Mouse (Mus musculus) neural tube, embryonic 12.5 days (tissue): ENCODE measurements at regions not wholly inside any gene's neighbourhood (a gene's known extent, or its start where the extent isn't known, plus 50 kb on each side); places are given as distances from the start of the nearest gene placed in this dataset.

Experiments used
- ATAC-seq: fragments of 200-750 bp; cut with Nextera tagmentation; 2 replicates; pipeline ENCODE4 v1.8.0; 2017; ENCODE audit warnings: low read depth, mild to moderate bottlenecking, moderate TSS enrichment, moderate library complexity; ENCODE audit not compliant: low FRiP score
- H3K27ac ChIP-seq: fragments of 300-500 bp; sonication (generic); 2 replicates; pipeline ENCODE4 v1.5.1; 2016
- H3K27me3 ChIP-seq: fragments of 300-500 bp; sonication (generic); replicated peaks from 2 replicates; pipeline ENCODE4 v1.6.1; 2016; ENCODE audit warnings: mild to moderate bottlenecking
- H3K36me3 ChIP-seq: fragments of 300-500 bp; sonication (generic); 2 replicates; pipeline ENCODE4 v1.6.1; 2016; ENCODE audit warnings: mild to moderate bottlenecking
- H3K4me1 ChIP-seq: fragments of 300-500 bp; sonication (generic); 2 replicates; pipeline ENCODE4 v1.6.1; 2016
- H3K4me2 ChIP-seq: fragments of 300-500 bp; sonication (generic); replicated peaks from 2 replicates; pipeline ENCODE4 v1.6.1; 2016; ENCODE audit warnings: mild to moderate bottlenecking
- H3K4me3 ChIP-seq: fragments of 300-500 bp; sonication (generic); 2 replicates; pipeline ENCODE4 v1.5.1; 2016
- H3K9ac ChIP-seq: fragments of 300-500 bp; sonication (generic); 2 replicates; pipeline ENCODE4 v1.6.1; 2016; ENCODE audit warnings: mild to moderate bottlenecking
- H3K9me3 ChIP-seq: fragments of 300-500 bp; sonication (generic); 2 replicates; pipeline ENCODE4 v1.6.1; 2016; ENCODE audit warnings: mild to moderate bottlenecking
- WGBS: fragments of 180-500 bp; shearing (Covaris S2); methylation state at CpG from one replicate; pipeline ENCODE4 v1.1.7; 2016; 5-methylcytosine and 5-hydroxymethylcytosine counted together

DNA sequence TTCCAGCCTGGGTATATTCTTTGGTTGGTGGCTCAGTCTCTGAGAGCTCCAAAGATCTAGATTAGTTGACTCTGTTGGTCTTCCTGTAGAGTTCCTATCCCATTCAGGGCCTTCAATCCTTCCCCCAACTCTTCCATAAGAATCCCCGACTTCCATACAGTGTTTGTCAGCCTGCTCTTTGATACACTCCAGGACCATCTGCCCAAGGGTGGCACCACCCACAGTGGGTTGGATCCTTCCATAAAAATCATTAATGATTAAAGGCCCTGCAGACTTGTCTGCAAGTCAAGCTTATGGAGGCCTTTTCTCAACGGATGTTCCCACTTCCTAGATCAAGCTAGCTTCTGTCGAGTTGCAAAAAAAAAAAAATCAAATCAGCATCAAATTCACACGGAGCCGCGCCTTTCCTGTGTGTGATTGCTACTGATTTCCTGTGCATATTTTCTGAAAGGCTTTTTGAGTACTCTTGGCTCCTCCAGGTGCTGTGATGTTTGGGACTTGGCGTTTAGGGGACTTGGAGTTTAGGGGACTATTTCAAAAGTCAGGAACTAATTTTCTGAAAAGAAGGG is 171.3 kb upstream of the Gm9833 start:
- no peak for ATAC-seq
- Histone ChIP-seq H3K4me1 (no peaks in the 10 kb centered on the region), H3K36me3 (no peaks in the 10 kb centered on the region), H3K27me3 (no peaks in the 10 kb centered on the region), H3K9me3 (no peaks in the 10 kb centered on the region), H3K4me3 (no peak overlapping the region), H3K4me2 (no peak overlapping the region), H3K9ac (no peak overlapping the region), H3K27ac (no peak overlapping the region)
- 91% methylated on average over 7 of the region's 7 CpGs for WGBS

DNA sequence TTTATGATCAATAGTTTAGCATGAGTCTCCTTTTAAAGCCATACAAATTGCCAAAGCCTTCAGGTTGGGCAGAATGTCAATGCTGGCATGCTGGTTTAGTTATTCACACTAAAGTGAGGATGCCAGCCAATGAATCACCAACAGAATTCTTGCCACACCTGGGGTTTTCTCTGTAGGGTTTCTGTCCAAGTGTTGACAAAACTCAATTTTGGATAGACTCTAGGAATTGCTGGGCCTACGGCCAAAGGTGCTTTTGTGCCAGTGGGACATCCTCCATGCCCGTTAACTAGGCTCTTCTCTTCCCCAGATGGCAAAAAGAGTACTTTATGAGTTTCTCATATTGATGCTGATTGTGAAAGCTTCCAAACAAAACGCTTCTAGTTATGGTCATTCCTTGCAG is 167.6 kb upstream of the Gm9833 start:
- no peak overlapping the region for H3K4me2 ChIP-seq
- H3K27me3 ChIP-seq, result no peaks in the 10 kb centered on the region
- no peaks in the 10 kb centered on the region for H3K9me3 ChIP-seq
- H3K4me1 ChIP-seq, result no peaks in the 10 kb centered on the region
- ATAC-seq, result no peak
- H3K4me3 ChIP-seq, result no peak overlapping the region
- no peak overlapping the region for H3K27ac ChIP-seq
- 84% methylated on average over 3 of the region's 3 CpGs for WGBS
- no peak overlapping the region for H3K9ac ChIP-seq
- no peaks in the 10 kb centered on the region for H3K36me3 ChIP-seq

- H3K4me3 ChIP-seq, result no peak overlapping the region
- H3K4me1 ChIP-seq, result no peaks in the 10 kb centered on the region
- H3K36me3 ChIP-seq, result no peaks in the 10 kb centered on the region
- no peaks in the 10 kb centered on the region for H3K27me3 ChIP-seq
- no peak overlapping the region for H3K4me2 ChIP-seq
- ATAC-seq, result no peak
- no peak overlapping the region for H3K9ac ChIP-seq
- no peaks in the 10 kb centered on the region for H3K9me3 ChIP-seq
- H3K27ac ChIP-seq, result no peak overlapping the region
- 87% methylated on average over 1 of the region's 1 CpGs for WGBS
Measured at GRCm38 (mm10) chr3:9921730-9922129, 166.2 kb upstream of the Gm9833 start.

- Histone ChIP-seq H3K4me1 (no peaks in the 10 kb centered on the region), H3K9ac (no peak overlapping the region), H3K27me3 (no peaks in the 10 kb centered on the region), H3K4me2 (no peak overlapping the region), H3K9me3 (no peaks in the 10 kb centered on the region), H3K27ac (no peak overlapping the region), H3K4me3 (no peak overlapping the region), H3K36me3 (no peaks in the 10 kb centered on the region)
- ATAC-seq, result no peak
- WGBS, result 92% methylated on average over 10 of the region's 10 CpGs
Measured at GRCm38 (mm10) chr3:9922541-9923046, 165.3 kb upstream of the Gm9833 start.

GRCm38 (mm10) chr3:9924630-9925029 is 163.3 kb upstream of the Gm9833 start:
- WGBS, result 98% methylated on average over 1 of the region's 1 CpGs
- no peak overlapping the region for H3K9ac ChIP-seq
- ATAC-seq, result no peak
- H3K4me3 ChIP-seq, result no peak overlapping the region
- H3K36me3 ChIP-seq, result no peaks in the 10 kb centered on the region
- H3K4me1 ChIP-seq, result no peaks in the 10 kb centered on the region
- no peaks in the 10 kb centered on the region for H3K9me3 ChIP-seq
- H3K4me2 ChIP-seq, result no peak overlapping the region
- no peak overlapping the region for H3K27ac ChIP-seq
- H3K27me3 ChIP-seq, result no peaks in the 10 kb centered on the region

DNA sequence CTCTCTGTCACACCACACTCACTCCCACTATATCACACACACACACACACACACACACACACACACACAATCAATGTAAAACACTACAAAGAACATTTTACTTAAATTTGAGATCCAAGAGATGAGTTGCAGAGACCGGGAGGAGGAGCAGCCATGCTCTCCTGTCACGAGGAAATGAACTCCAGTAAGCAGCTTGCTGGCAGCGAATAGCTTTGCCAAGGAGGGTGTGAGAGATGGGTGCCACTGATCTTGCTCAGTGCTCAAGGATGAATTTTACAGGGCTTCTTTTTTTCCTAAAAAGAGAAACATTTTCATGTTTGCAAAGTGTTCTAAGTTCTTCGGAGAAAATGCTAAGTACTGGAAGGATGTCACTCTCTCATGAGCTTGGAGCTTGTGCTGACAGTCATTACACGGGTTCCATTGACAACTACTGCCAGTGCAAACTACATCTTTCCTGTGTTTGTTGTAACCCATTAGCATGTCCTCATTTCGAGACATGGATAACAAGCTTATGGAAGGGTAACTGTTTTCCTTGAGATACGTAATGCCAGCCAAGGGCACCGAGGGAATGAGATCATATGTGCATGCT is 151.0 kb upstream of the Gm9833 start:
- Histone ChIP-seq H3K27ac (no peak overlapping the region), H3K4me3 (no peak overlapping the region), H3K4me2 (no peak overlapping the region), H3K9me3 (no peaks in the 10 kb centered on the region), H3K4me1 (no peaks in the 10 kb centered on the region), H3K36me3 (no peaks in the 10 kb centered on the region), H3K27me3 (no peaks in the 10 kb centered on the region), H3K9ac (no peak overlapping the region)
- WGBS, result 80% methylated on average over 8 of the region's 8 CpGs
- no peak for ATAC-seq

- Histone ChIP-seq H3K4me1 (no peaks in the 10 kb centered on the region), H3K27me3 (no peaks in the 10 kb centered on the region), H3K4me3 (no peak overlapping the region), H3K9me3 (no peaks in the 10 kb centered on the region), H3K27ac (no peak overlapping the region), H3K9ac (no peak overlapping the region), H3K4me2 (no peak overlapping the region), H3K36me3 (no peaks in the 10 kb centered on the region)
- 53% methylated on average over 1 of the region's 1 CpGs for WGBS
- ATAC-seq, result no peak
Measured at GRCm38 (mm10) chr3:9938651-9939050, 149.3 kb upstream of the Gm9833 start.

DNA sequence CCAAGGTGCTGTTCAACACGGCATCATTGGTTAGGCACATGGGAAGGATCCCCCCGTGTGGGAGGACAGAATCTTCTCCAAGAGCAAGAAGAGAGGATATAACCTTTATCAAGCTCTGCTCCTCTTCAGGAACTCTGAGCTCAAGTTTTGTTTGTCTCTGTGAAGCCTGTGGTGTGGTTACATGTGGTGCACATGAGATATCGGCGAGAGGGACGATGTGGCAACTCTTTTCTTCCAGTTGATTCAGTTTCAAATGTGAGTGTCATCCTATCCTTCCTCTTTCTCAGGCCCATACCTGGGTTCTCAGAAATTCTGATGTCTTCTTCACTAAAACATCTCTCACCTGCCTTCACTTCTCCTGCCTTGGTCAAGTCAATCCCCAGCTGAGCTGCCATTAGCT is 145.3 kb upstream of the Gm9833 start:
- no peak for ATAC-seq
- H3K4me2 ChIP-seq, result no peak overlapping the region
- no peaks in the 10 kb centered on the region for H3K27me3 ChIP-seq
- no peaks in the 10 kb centered on the region for H3K4me1 ChIP-seq
- no peak overlapping the region for H3K4me3 ChIP-seq
- no peaks in the 10 kb centered on the region for H3K36me3 ChIP-seq
- no peak overlapping the region for H3K27ac ChIP-seq
- H3K9me3 ChIP-seq, result no peaks in the 10 kb centered on the region
- H3K9ac ChIP-seq, result no peak overlapping the region
- WGBS, result 90% methylated on average over 5 of the region's 5 CpGs

GRCm38 (mm10) chr3:9947357-9948065 is 140.4 kb upstream of the Gm9833 start:
- Histone ChIP-seq H3K4me2 (no peak overlapping the region), H3K4me1 (no peaks in the 10 kb centered on the region), H3K27me3 (no peaks in the 10 kb centered on the region), H3K4me3 (no peak overlapping the region), H3K9me3 (no peaks in the 10 kb centered on the region), H3K27ac (no peak overlapping the region), H3K36me3 (no peaks in the 10 kb centered on the region), H3K9ac (no peak overlapping the region)
- peak; percentile 92 for ATAC-seq
- WGBS, result 55% methylated on average over 11 of the region's 11 CpGs

- no peak overlapping the region for H3K4me2 ChIP-seq
- H3K9me3 ChIP-seq, result no peaks in the 10 kb centered on the region
- WGBS, result 80% methylated on average over 7 of the region's 7 CpGs
- H3K27ac ChIP-seq, result no peak overlapping the region
- no peaks in the 10 kb centered on the region for H3K27me3 ChIP-seq
- H3K4me1 ChIP-seq, result no peaks in the 10 kb centered on the region
- H3K9ac ChIP-seq, result no peak overlapping the region
- ATAC-seq, result 0 out of 2 replicates have a peak, but pooled peaks have one; percentile 44
- no peak overlapping the region for H3K4me3 ChIP-seq
- H3K36me3 ChIP-seq, result no peaks in the 10 kb centered on the region
Measured at GRCm38 (mm10) chr3:9948114-9948513, 139.8 kb upstream of the Gm9833 start.

DNA sequence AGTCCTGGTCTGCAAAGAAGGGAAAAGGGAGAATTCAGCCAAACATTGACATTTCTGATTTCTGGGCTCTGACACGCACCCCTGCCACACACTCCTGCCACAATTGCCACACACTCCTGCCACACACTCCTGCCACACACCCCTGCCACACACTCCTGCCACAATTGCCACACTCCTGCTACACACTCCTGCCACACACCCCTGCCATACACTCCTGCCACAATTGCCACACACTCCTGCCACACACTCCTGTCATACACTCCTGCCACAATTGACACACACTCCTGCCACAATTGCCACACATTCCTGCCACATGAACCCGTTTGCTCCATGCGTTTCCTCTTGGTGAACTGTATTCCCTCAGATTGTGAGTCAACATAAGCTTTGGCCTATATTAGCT is 130.0 kb upstream of the Gm9833 start:
- H3K9me3 ChIP-seq, result no peaks in the 10 kb centered on the region
- H3K27me3 ChIP-seq, result no peaks in the 10 kb centered on the region
- WGBS, result 88% methylated on average over 3 of the region's 3 CpGs

DNA sequence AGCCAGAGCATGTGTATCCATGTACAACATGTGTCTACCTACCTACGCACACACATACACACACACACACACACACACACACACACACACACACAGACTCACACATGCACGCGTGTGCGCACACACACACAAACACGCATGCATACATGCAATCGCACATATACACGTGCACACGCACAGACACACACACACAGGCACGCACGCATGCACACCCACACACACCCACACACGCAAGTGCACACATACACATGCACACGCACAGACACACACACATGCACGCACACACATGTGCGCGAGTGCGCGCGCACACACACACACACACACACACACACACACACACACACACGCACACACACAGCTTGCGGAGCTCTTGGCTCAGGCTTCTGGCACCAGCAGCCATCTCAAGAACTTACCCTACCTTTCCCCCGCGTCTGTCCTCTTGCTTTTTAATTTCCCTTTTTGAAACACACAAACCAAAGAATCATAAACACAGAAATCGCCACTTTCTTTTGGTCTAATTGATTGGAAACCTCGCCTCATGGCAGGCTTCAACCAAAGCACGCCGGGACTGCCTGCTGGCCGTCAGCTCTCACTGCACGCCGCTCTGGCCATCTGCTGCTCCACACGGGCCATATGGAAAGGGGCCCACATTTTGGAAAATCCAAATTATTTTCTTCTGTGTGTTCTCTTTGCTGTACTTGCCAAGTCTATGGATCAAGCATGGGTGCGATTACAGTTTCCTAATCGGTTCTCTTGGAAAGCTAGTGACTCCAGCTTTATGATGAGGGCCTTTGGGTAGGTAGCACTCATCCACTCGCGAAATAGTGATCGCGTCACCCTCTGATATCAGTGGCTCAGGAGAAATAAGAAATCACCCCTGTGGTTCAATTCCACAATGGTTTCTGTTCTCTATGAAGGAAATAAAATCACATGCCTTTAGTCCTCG is 127.9 kb upstream of the Gm9833 start:
- H3K27me3 ChIP-seq, result no peaks in the 10 kb centered on the region
- no peak overlapping the region for H3K9ac ChIP-seq
- no peaks in the 10 kb centered on the region for H3K9me3 ChIP-seq
- no peaks in the 10 kb centered on the region for H3K4me1 ChIP-seq
- H3K36me3 ChIP-seq, result no peaks in the 10 kb centered on the region
- no peak for ATAC-seq
- H3K4me3 ChIP-seq, result no peak overlapping the region
- no peak overlapping the region for H3K4me2 ChIP-seq
- H3K27ac ChIP-seq, result no peak overlapping the region
- whole genome bisulfite sequencing, result 93% methylated on average over 37 of the region's 37 CpGs

More for the DNA sequence above, 130.0 kb upstream of the Gm9833 start:
- Histone ChIP-seq H3K36me3 (no peaks in the 10 kb centered on the region), H3K4me1 (no peaks in the 10 kb centered on the region), H3K9ac (no peak overlapping the region), H3K4me2 (no peak overlapping the region), H3K4me3 (no peak overlapping the region), H3K27ac (no peak overlapping the region)
- ATAC-seq, result no peak
